Mouse (Mus musculus): ENCODE measurements around the gene Rfx3.
A peak's percentile ranks its signal among the peaks of the same experiment; 100 is the strongest.

Rfx3 gene

GRCm38 (mm10) chr19:27905172-27905571, 105.8 kb downstream of the Rfx3 start:
- no peak for DNase-seq (ENCODE audit: low spot score)

DNA sequence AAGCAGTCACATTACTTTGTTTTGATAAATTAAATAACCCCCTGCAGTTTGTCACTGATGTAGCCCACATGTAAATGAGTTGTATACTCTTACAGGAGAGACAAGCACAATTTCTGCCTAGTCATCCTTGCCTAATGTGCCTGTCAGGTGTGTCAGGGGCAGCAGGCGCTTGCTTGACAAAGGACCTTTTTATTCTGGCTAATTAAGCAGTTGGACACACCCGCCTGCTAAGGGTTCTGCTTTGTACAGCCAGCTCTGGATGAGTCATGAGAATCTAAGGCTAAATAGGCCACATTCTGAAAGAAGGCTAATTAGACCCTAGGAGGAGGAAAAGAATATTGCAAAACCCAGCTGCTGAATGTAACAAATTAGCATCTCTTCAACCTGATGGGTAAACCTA, 106.3 kb downstream of the Rfx3 start:
- DNase-seq (ENCODE audit: low spot score): peak; percentile 61

GRCm38 (mm10) chr19:27904209-27904608, 106.8 kb downstream of the Rfx3 start:
- DNase-seq (ENCODE audit: low spot score): peak; percentile 13

GRCm38 (mm10) chr19:27902601-27903000, 108.4 kb downstream of the Rfx3 start:
- peak; percentile 48 for DNase-seq (ENCODE audit: low spot score)

DNA sequence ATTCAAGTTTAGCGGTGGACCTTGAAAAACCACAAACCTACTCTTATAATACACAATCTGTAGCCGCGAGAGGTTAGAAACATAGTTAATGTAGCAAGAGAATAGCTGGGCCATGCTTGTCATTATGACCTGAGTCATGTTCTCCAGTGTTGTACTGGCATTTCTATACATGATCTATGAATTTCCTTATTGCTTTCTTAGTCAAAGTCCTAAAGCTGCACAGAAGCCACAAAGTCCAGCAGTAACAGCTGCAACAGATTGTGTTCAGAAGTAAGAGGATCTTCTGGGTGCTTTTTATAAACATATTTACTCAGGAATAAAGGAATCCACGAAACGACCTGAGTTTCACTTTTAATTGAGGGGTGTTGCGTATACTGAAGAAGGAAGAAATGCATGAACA, 109.3 kb downstream of the Rfx3 start:
- DNase-seq (ENCODE audit: low spot score): no peak

DNA sequence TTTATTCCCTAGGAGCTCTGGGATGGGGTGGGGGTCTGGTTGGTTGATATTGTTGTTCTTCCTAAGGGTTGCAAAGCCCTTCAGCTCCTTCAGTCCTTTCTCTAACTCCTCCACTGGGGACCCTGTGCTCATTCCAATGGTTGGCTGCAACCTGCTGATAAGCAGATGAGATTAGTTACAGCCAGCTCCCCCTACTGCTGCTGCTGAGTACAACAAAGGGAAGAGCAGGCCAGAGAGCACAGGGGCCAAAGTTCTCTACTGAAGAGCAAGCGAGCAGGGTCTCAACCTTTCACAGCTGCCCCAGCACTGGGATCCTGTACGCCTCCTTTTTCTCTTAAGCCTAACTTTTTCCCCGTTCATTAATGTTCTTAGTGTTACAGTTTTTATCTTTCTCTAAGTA, 126.4 kb downstream of the Rfx3 start:
- no peak for DNase-seq (ENCODE audit: low spot score)

GRCm38 (mm10) chr19:27877429-27877828, 133.5 kb downstream of the Rfx3 start:
- DNase-seq (ENCODE audit: low spot score): no peak

DNA sequence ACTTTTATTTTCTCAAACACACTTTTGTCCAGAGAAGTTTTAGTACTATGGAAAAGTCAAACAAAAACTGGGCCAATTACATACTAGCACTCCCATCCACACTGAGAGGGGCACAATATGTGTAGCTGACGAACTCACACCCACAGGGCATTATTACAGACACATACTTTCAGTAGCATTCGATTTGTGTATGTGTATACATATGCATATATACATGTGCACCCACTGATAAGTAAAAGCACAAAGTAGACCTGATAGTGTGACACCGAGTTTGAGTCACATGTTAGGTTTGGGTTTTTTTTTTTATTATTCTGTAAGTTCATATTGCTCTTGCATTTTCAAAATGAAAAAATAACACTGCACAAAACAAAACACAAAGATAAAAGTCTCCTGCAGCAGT, 140.2 kb downstream of the Rfx3 start:
- DNase-seq (ENCODE audit: low spot score): no peak

GRCm38 (mm10) chr19:27859641-27860040, 151.3 kb downstream of the Rfx3 start:
- no peak for DNase-seq (ENCODE audit: low spot score)

DNA sequence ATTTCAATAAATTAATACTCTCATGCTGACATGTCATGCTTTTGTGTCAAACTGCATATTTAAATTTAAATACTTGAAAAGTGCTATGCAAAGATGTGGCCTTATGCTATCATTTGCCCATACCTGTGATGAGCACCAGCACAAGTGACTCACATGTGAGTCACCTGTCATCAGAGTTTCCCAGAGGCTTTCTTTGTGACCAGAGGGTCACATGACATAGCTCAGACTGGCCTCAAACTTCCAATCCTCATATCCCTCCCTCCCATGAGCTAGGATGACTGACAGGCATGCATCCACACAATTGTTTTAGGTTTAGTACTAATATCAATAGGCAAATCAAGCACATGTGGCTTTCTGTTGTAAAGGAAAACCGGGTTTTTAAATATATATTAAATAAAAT, 162.0 kb downstream of the Rfx3 start:
- DNase-seq (ENCODE audit: low spot score): no peak

DNA sequence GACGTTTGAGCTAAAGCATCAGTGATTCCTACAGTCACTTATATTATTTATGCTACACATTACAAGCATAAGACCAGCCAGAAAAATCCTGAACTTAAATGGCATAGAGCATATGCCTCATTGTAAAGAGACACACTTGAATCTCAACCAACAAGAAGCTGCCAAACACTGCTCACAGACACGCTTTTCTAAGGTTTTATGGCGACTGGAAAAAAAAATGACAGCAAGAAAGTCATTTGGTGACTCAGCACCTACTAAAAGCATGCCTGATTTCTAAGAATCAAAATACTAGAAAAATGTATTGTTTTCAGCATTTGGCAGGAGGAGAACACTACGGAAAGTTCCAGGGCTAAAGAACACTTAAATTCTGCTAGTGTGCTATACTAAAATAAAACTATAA, 163.9 kb downstream of the Rfx3 start:
- no peak for DNase-seq (ENCODE audit: low spot score)

GRCm38 (mm10) chr19:27838635-27839034, 172.3 kb downstream of the Rfx3 start:
- no peak for DNase-seq (ENCODE audit: low spot score)

DNA sequence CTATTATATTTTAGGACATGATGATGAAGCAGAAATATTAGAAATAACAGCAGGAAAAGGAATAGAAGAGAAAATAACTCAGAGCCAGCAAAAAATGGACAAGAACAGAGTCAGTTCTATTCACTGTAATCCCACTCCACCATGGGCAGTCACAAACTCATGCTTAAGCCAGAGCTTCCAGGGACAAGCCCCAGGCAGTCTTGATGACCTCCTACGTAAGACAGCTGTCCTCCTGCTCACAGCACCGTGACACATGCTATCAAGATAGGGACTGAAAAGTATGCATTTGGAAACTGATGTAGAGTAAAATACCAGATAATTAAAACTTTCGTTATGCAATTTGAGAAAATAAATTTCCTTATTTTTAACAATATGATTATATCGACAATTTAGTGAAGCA, 172.9 kb downstream of the Rfx3 start:
- DNase-seq (ENCODE audit: low spot score): no peak

DNA sequence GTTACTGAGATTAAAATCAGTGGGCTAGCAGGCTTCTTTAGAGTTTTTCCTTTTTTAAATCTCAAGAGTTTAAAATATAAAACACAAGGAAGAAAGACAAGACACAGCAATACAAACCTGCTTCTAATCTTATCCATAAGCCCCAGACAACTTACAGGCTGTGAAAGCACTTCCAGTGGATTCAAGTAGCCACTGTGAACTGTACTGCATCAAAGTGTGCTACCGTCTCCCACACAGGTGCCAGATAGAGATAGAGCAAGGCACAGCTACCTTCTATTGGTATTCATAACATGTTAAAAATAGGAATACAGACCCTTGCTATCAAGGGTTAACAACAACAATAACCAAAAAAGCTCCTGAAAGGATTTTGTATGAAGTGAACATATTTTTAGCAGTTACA, 178.5 kb downstream of the Rfx3 start:
- DNase-seq (ENCODE audit: low spot score): no peak

GRCm38 (mm10) chr19:27828316-27828715, 182.7 kb downstream of the Rfx3 start:
- DNase-seq (ENCODE audit: low spot score): no peak

DNA sequence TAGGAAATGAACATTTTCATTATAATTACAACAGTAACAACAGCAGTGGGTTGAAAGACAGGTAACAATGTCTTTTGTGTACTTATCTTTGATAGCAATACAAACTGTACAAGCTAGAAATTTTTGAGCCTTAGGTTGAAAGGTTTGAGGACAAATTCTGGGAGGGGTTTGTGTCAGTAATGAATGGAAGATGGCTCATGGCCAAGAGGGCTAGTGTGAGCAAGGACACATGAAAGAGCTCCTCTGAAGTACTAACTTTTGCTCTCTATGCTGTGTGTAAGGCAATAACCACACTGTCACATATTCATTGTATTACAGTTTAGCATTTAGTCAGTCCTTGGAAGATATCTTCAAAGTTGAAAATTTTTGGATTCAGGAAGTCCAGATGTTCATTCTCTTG, 193.3 kb downstream of the Rfx3 start:
- DNase-seq (ENCODE audit: low spot score): no peak

DNA sequence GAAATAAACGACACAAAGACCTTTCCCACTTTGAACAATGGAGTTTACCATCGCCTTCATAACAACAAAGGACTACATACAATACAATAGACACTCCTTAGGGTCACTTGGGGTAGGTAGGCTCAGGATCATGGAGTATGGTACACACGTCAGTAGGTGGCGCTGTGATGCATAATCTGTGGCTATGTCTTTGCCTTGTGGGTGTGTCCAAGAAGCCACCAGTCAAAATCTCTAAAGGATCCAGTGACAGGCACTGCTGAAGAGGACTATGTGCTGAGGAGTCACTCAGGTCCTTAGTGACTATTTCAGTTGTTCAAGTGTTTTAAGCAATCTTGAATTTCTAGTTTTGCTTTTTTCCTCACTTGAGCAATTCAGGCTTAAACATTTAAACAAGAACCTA, 230.9 kb downstream of the Rfx3 start:
- DNase-seq (ENCODE audit: low spot score): peak; percentile 63

DNA sequence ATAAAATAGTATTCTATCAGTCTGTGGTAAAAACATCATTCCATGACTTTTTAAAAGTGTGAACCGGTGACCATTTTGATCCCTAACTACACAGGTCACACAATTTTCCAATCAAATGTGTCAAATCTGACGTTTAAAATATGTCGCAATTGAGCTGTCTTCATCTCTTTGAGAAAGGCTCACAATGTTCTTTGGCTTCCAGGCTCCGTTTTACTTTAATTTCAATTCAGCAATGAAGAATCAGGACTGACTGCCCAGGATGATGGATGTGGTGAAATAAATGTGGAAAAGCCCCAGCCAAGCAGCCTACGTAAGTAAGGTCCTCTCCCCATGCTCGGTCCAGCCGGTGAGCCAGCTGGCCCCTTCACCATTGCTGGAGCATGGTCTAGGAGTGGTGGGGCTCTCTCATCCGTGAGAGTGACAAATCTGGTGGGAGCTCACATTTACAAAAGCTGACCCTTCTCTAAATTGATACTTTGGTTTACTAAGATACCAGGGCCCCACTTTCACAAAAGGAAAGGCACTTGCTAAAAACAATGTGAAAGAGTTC, 240.2 kb downstream of the Rfx3 start:
- DNase-seq (ENCODE audit: low spot score): no peak

GRCm38 (mm10) chr19:27768444-27768843, 242.5 kb downstream of the Rfx3 start:
- no peak for DNase-seq (ENCODE audit: low spot score)

- DNase-seq (ENCODE audit: low spot score): no peak
These were observed 250.7 kb downstream of the Rfx3 start for GRCm38 (mm10) chr19:27760309-27760708.

GRCm38 (mm10) chr19:27759347-27759746, 251.6 kb downstream of the Rfx3 start:
- DNase-seq (ENCODE audit: low spot score): no peak

- DNase-seq (ENCODE audit: low spot score): no peak
These were observed 263.7 kb downstream of the Rfx3 start for GRCm38 (mm10) chr19:27747301-27747700.

DNA sequence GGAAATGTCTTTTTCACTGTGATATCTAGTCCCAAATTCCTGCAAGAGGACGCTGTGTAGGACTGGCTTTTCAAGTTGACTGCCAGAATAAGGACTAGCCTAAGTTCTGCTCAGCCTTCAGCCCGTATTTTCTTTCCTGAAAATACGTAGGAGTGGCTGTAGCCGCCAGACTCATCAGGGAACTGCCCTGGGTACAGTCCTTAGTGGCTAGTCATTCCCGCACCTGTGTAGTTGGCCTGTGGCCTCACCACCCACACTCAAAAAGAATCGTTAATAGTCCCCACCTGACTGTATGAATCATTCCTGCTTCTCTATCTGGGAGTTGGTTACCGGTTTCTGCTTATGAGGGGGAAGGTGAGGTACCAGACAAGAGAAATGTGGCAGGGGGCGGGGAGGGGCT, 272.1 kb downstream of the Rfx3 start:
- DNase-seq (ENCODE audit: low spot score): no peak

DNA sequence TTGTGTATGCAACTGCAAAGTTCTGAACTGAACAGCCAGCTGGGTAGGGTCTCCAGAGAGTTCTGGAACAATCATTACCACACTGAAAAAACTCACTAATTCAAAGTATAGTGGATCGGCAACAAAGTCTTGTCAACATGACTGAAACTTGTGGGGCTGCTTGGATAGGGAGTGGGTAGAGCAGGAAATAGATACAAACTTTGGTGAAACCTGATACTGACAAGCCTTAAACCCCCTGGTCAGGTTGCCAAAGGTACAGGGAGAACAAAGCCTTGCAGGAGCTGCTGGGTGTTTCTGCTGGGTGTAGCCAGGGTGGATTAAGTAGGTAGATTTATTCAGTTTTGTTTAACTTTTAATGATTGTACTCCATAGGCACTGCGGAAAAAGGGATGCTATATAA, 274.4 kb downstream of the Rfx3 start:
- no peak for DNase-seq (ENCODE audit: low spot score)

DNA sequence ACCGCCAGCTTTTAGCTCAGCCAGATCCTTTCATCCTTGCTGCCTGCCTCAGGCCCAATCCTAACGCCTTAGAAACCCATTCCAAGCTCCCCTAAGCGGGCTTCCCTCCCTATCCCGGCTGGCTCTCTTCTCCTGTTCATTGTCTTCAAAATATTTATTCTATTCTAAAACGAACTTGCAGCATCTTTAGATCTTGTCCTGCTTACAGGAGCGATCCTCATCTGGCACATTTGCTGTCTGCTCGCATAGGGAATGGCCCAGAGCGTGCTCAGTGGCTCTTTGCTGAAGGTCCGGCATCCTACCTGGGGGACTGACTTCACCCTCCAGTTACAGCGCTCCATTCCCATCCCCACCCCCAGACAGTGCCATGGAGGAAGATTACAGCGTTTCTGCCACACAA, 292.0 kb downstream of the Rfx3 start:
- no peak for DNase-seq (ENCODE audit: low spot score)

Measured in embryo, embryonic 10 days (tissue).